Mouse (Mus musculus) MEL (cell line): Measurements from ENCODE around the gene Zkscan17.

Experiments
- CHD1 ChIP-seq: IDR thresholded peaks from 2 replicates; pipeline ENCODE4 v1.6.1; 2012; ENCODE audit warnings: low read depth, mild to moderate bottlenecking, inconsistent platforms, low read length, improper control_type of control experiment
- CTCF ChIP-seq, 3 experiments: IDR thresholded peaks in 2 of 3; conservative IDR thresholded peaks in 1 of 3; 2 replicates each; pipeline ENCODE4 v1.5.1; 2011 to 2012; ENCODE audit warnings: low read length in 3 of 3, low read depth in 2 of 3, mild to moderate bottlenecking in 2 of 3, improper control_type of control experiment in 1 of 3, inconsistent platforms in 1 of 3, mixed read lengths in 1 of 3, moderate library complexity in 1 of 3; ENCODE audit not compliant: control insufficient read depth in 1 of 3, insufficient read depth in 1 of 3, poor library complexity in 1 of 3, severe bottlenecking in 1 of 3
- ELF1 ChIP-seq: IDR thresholded peaks from 2 replicates; pipeline ENCODE4 v1.6.1; 2014; ENCODE audit warnings: low read depth, mild to moderate bottlenecking, inconsistent platforms, low read length, improper control_type of control experiment, moderate library complexity
- MEF2A ChIP-seq: IDR thresholded peaks from 2 replicates; pipeline ENCODE4 v1.6.1; 2014; ENCODE audit warnings: low read depth, mild to moderate bottlenecking, inconsistent platforms, low read length, improper control_type of control experiment; ENCODE audit not compliant: poor library complexity, insufficient replicate concordance, severe bottlenecking; ENCODE audit errors: extremely low read depth
- POLR2A ChIP-seq, 2 experiments: IDR thresholded peaks; 2 replicates each; pipeline ENCODE4 v1.6.1; 2011 to 2012; ENCODE audit warnings: low read length in 2 of 2, mild to moderate bottlenecking in 2 of 2, control low read depth in 1 of 2, improper control_type of control experiment in 1 of 2, low read depth in 1 of 2, moderate library complexity in 1 of 2; ENCODE audit not compliant: control insufficient read depth in 1 of 2, insufficient read depth in 1 of 2, poor library complexity in 1 of 2
- TCF12 ChIP-seq: IDR thresholded peaks from 2 replicates; pipeline ENCODE4 v1.6.1; 2014; ENCODE audit warnings: low read depth, mild to moderate bottlenecking, inconsistent platforms, low read length, improper control_type of control experiment, moderate library complexity
- ZMIZ1 ChIP-seq: IDR thresholded peaks from 2 replicates; pipeline ENCODE4 v1.6.1; 2012; ENCODE audit warnings: low read depth, mild to moderate bottlenecking, inconsistent platforms, low read length, improper control_type of control experiment, moderate library complexity

GRCm38 (mm10) chr11:59517441-59517840, 9.1 kb downstream of the Zkscan17 start:
- no peak for TF ChIP-seq ZMIZ1
- TF ChIP-seq ELF1, result no peak
- no peak for TF ChIP-seq CHD1
- 0 out of 2 replicates have a peak, but pooled peaks have one; percentile 5 for TF ChIP-seq TCF12
- TF ChIP-seq CTCF (IDR thresholded peaks at IDR 0.05 in 2 of 3, conservative IDR thresholded peaks at IDR 0.05 in 1 of 3; ENCODE audit: control insufficient read depth in 1 of 3, insufficient read depth in 1 of 3, low read depth in 2 of 3, low read length in 3 of 3, poor library complexity in 1 of 3, severe bottlenecking in 1 of 3), result no peak
- TF ChIP-seq POLR2A (IDR thresholded peaks at IDR 0.05; ENCODE audit: control insufficient read depth in 1 of 2, insufficient read depth in 1 of 2, low read depth in 1 of 2, low read length in 2 of 2, poor library complexity in 1 of 2), result no peak
- no peak for TF ChIP-seq MEF2A
